Mouse (Mus musculus) hindbrain, embryonic 15.5 days (tissue): ENCODE results near the gene Snapc2. TPM values are rescaled to one million over a fixed set of nuclear protein-coding genes. Genes with fewer than 3 reads are reported as not detected.

Experiments used
- ATAC-seq: fragments of 200-750 bp; cut with Nextera tagmentation; 2 replicates; pipeline ENCODE4 v1.8.0; 2017; ENCODE audit warnings: low read depth, moderate number of reproducible peaks, moderate TSS enrichment; ENCODE audit not compliant: low FRiP score
- H3K27ac ChIP-seq: fragments of 300-500 bp; sonication (generic); replicated peaks from 2 replicates; pipeline ENCODE4 v1.5.1; 2015; ENCODE audit warnings: mild to moderate bottlenecking, inconsistent platforms
- H3K27me3 ChIP-seq: fragments of 300-500 bp; sonication (generic); 2 replicates; pipeline ENCODE4 v1.6.1; 2015; ENCODE audit warnings: control low read depth, inconsistent platforms
- H3K36me3 ChIP-seq: fragments of 300-500 bp; sonication (generic); 2 replicates; pipeline ENCODE4 v1.6.1; 2015; ENCODE audit warnings: control low read depth, inconsistent platforms
- H3K4me1 ChIP-seq: fragments of 300-500 bp; sonication (generic); replicated peaks from 2 replicates; pipeline ENCODE4 v1.6.1; 2015; ENCODE audit warnings: control low read depth, inconsistent platforms
- H3K4me2 ChIP-seq: fragments of 300-500 bp; sonication (generic); 2 replicates; pipeline ENCODE4 v1.6.1; 2015; ENCODE audit warnings: moderate library complexity, mild to moderate bottlenecking, inconsistent platforms
- H3K4me3 ChIP-seq: fragments of 300-500 bp; sonication (generic); 2 replicates; pipeline ENCODE4 v1.5.1; 2015; ENCODE audit warnings: mild to moderate bottlenecking, inconsistent platforms
- H3K9ac ChIP-seq: fragments of 300-500 bp; sonication (generic); 2 replicates; pipeline ENCODE4 v1.6.1; 2015; ENCODE audit warnings: inconsistent platforms
- H3K9me3 ChIP-seq: fragments of 300-500 bp; sonication (generic); 2 replicates; pipeline ENCODE4 v1.6.1; 2016; ENCODE audit warnings: control low read depth, inconsistent platforms
- WGBS: fragments of 180-500 bp; shearing (Covaris S2); methylation state at CpG from one replicate; pipeline ENCODE4 v1.1.7; 2015; 5-methylcytosine and 5-hydroxymethylcytosine counted together
- polyA plus RNA-seq: library from polyadenylated mRNA; unstranded; fragments of >200 nt; fragmentation: Nextera tagmentation; extraction: Ambion mirVana; gene quantifications from 2 replicates; pipeline ENCODE4 v1.2.1, GENCODE M21; 2015

Snapc2 gene
- polyA plus RNA-seq, 1 experiment from 2014 or later, result 75.6 TPM

- ATAC-seq, result peak; percentile 90
- Histone ChIP-seq H3K4me2 (peak within 1 kb of the TSS; percentile 97), H3K4me3 (peak within 1 kb of the TSS; percentile 82), H3K27ac (peak within 1 kb of the TSS; percentile 97), H3K27me3 (no peaks in the 10 kb centered on the region), H3K4me1 (peaks cover 46% of the 10 kb centered on the region), H3K9ac (peak within 1 kb of the TSS; percentile 84), H3K36me3 (peaks cover 3% of the 10 kb centered on the region; the same call in 1 of the 2 replicates), H3K9me3 (no peaks in the 10 kb centered on the region)
- under 1% methylated on average over 44 of the region's 44 CpGs for WGBS
Observed at GRCm38 (mm10) chr8:4216791-4217621, 35.9 kb upstream of the Snapc2 start, which contains the start of gene Prr36. TSS of gene Prr36 (minus strand) at chr8:4217459.

DNA sequence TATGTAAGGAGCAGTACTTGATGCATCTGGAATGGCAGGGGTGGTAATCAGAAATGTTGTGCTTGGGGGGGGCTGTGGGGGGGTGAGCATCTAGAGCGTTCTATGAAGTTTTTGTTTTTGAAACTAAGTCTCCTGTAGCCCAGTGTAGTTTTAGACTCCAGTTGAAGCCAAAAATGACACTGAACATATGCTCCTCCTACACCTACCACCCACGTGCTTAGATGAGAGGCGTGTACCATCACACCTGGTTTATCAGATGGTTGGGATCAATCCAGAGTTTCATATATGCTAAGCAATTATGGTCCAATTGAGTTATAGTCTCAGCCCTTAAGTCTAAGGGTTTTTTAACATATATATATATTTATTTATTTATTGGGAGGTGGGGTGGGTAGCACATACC lies 33.3 kb upstream of the Snapc2 start:
- H3K4me3 ChIP-seq, result no peak overlapping the region
- no peak for ATAC-seq
- no peaks in the 10 kb centered on the region for H3K9me3 ChIP-seq
- no peak overlapping the region for H3K27ac ChIP-seq
- H3K4me2 ChIP-seq, result no peak overlapping the region
- H3K36me3 ChIP-seq, result peaks cover under 1% of the 10 kb centered on the region; the same call in 1 of the 2 replicates
- H3K9ac ChIP-seq, result no peak overlapping the region
- H3K4me1 ChIP-seq, result peaks cover 25% of the 10 kb centered on the region
- 90% methylated on average over 3 of the region's 3 CpGs for WGBS
- no peaks in the 10 kb centered on the region for H3K27me3 ChIP-seq

- no peaks in the 10 kb centered on the region for H3K36me3 ChIP-seq
- no peak overlapping the region for H3K9ac ChIP-seq
- H3K4me2 ChIP-seq, result no peak overlapping the region
- no peak overlapping the region for H3K27ac ChIP-seq
- H3K9me3 ChIP-seq, result no peaks in the 10 kb centered on the region
- H3K4me1 ChIP-seq, result peaks cover 11% of the 10 kb centered on the region
- no peak overlapping the region for H3K4me3 ChIP-seq
- no peak for ATAC-seq
- peaks cover 9% of the 10 kb centered on the region; the same call in 1 of the 2 replicates for H3K27me3 ChIP-seq
Observed at GRCm38 (mm10) chr8:4222059-4222458, 30.8 kb upstream of the Snapc2 start.

DNA sequence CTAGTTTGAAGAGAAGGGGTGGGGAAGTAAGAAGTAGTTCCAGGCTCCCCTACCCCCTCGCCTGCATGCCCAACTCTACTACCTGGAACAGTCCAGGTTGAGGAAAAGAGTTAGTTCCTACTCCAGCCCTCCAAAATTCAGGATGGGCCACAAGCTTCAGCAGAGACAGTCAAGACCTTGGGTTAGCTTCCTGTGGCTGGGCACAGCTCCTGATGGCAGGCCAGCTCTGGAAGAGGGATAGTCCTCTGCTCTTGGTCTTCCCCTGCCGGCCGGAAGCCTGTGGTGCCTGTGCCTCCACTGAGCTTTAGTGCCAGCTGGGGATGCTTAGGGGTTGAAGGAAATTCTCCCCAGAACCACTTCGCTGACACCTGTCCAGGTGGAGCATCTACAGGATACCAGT lies 26.6 kb upstream of the Snapc2 start:
- Histone ChIP-seq H3K36me3 (no peaks in the 10 kb centered on the region), H3K9me3 (no peaks in the 10 kb centered on the region), H3K27me3 (peaks cover 21% of the 10 kb centered on the region; the same call in 1 of the 2 replicates), H3K9ac (no peak overlapping the region), H3K4me1 (peaks cover 6% of the 10 kb centered on the region), H3K4me3 (no peak overlapping the region), H3K27ac (no peak overlapping the region), H3K4me2 (peak overlapping the region; percentile 46)
- 25% methylated on average over 4 of the region's 4 CpGs for WGBS
- 0 out of 2 replicates have a peak, but pooled peaks have one; percentile 11 for ATAC-seq

- Histone ChIP-seq H3K4me3 (no peak within 1 kb of the TSS), H3K4me1 (peaks cover 6% of the 10 kb centered on the region), H3K4me2 (peak within 1 kb of the TSS; percentile 46), H3K27ac (no peak within 1 kb of the TSS), H3K36me3 (no peaks in the 10 kb centered on the region), H3K9ac (no peak within 1 kb of the TSS), H3K9me3 (no peaks in the 10 kb centered on the region), H3K27me3 (peaks cover 21% of the 10 kb centered on the region; the same call in 1 of the 2 replicates)
- peak; percentile 51 for ATAC-seq
- 6% methylated on average over 33 of the region's 33 CpGs for WGBS
Observed at GRCm38 (mm10) chr8:4226739-4227347, 26.0 kb upstream of the Snapc2 start, which contains the start of gene Lrrc8e. TSS of gene Lrrc8e (plus strand) at chr8:4226827.

DNA sequence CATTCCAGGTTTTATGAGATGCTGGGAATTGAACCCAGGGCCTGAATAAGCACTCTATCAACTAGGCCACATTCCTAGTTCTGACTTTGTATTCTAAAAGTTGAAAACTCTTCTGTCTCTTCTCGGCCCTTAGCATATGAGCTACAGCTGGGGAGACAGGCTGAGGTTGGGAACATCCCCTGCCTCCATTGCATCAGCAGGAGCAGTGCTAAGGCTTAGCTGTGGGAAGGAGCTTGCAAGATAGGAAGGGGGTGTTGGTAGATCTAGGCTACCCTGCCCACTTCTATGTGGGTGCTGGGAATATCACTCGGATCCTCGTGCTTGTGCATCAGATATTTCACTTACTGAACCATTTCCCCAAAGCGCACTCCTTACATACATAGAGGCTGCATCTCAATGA lies 25.0 kb upstream of the Snapc2 start:
- Histone ChIP-seq H3K9me3 (no peaks in the 10 kb centered on the region), H3K27ac (no peak overlapping the region), H3K4me2 (no peak overlapping the region), H3K27me3 (peaks cover 21% of the 10 kb centered on the region; the same call in 1 of the 2 replicates), H3K4me1 (peaks cover 6% of the 10 kb centered on the region), H3K36me3 (no peaks in the 10 kb centered on the region), H3K9ac (no peak overlapping the region), H3K4me3 (no peak overlapping the region)
- 94% methylated on average over 4 of the region's 4 CpGs for WGBS
- ATAC-seq, result no peak

DNA sequence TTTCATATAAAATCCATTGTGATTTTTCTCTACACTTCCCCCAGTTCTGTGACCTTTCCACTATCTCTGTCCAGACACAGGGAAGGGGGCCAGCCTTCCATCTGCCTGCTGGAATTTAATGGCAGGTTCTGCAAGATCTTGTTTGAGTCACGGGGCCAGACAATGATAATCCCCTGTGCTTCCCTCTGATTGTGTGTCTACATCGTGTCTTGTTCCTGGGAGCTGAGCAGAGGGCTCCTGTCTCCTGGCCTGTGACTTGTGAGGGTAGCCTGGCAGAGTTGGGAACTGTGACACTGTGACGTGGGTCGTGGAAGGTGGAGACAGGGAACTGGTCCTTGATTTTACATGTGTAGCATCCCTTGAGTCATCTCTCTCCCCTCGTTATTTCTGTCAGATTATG lies 23.1 kb upstream of the Snapc2 start:
- H3K27me3 ChIP-seq, result peaks cover 21% of the 10 kb centered on the region; the same call in 1 of the 2 replicates
- no peak overlapping the region for H3K4me2 ChIP-seq
- peaks cover 6% of the 10 kb centered on the region for H3K4me1 ChIP-seq
- H3K4me3 ChIP-seq, result no peak overlapping the region
- no peak overlapping the region for H3K9ac ChIP-seq
- no peak overlapping the region for H3K27ac ChIP-seq
- ATAC-seq, result no peak
- no peaks in the 10 kb centered on the region for H3K36me3 ChIP-seq
- 75% methylated on average over 5 of the region's 5 CpGs for WGBS
- no peaks in the 10 kb centered on the region for H3K9me3 ChIP-seq

GRCm38 (mm10) chr8:4230612-4231351 lies 22.1 kb upstream of the Snapc2 start:
- peaks cover 6% of the 10 kb centered on the region for H3K4me1 ChIP-seq
- no peak for ATAC-seq
- H3K9ac ChIP-seq, result no peak overlapping the region
- H3K4me2 ChIP-seq, result no peak overlapping the region
- peaks cover 21% of the 10 kb centered on the region; the same call in 1 of the 2 replicates for H3K27me3 ChIP-seq
- no peaks in the 10 kb centered on the region for H3K36me3 ChIP-seq
- no peak overlapping the region for H3K27ac ChIP-seq
- H3K4me3 ChIP-seq, result no peak overlapping the region
- H3K9me3 ChIP-seq, result no peaks in the 10 kb centered on the region
- WGBS, result 66% methylated on average over 10 of the region's 10 CpGs

DNA sequence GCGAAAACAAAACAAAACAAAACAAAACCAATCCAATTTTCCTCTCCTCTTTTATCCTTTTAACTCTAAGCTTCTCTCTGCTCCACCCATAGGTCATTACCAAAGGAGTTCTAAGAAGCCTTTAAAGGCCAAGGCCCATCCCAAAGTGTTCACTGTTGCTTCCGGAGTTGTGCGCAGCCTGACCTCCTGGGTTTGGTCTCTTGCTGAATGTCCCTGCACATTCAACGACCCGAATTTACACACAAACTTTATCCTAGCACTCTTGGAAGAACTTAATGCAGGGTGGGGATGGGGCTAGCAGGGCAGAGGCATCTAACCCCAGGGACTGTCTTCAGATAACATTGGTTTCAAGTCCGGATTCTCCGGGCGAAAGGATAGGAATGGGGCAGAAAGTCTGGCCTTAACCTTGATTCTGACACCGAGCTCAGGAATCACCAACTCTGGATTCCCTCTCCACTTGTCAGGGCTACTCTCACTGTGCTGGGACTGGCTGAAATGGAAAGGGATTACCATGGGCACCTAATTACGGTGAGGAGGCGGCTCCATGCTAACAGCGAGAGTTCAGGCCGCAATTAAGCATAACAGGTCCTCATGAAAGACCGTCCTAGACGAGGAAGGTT lies 15.0 kb upstream of the Snapc2 start:
- H3K9me3 ChIP-seq, result no peaks in the 10 kb centered on the region
- H3K27me3 ChIP-seq, result no peaks in the 10 kb centered on the region
- peak overlapping the region; percentile 94 for H3K27ac ChIP-seq
- peaks cover 12% of the 10 kb centered on the region; the same call in 1 of the 2 replicates for H3K36me3 ChIP-seq
- H3K4me1 ChIP-seq, result peaks cover 37% of the 10 kb centered on the region
- ATAC-seq, result peak; percentile 0; the same call in 1 of the 2 replicates
- H3K9ac ChIP-seq, result peak overlapping the region; percentile 51
- 23% methylated on average over 15 of the region's 15 CpGs for WGBS
- H3K4me2 ChIP-seq, result peak overlapping the region; percentile 69
- H3K4me3 ChIP-seq, result peak overlapping the region; percentile 51

- WGBS, result 0% methylated on average over 69 of the region's 71 CpGs
- H3K27ac ChIP-seq, result peak within 1 kb of the TSS; percentile 94
- H3K4me1 ChIP-seq, result peaks cover 37% of the 10 kb centered on the region
Observed at GRCm38 (mm10) chr8:4238434-4239192, 14.3 kb upstream of the Snapc2 start, which contains the start of the genes Map2k7 and Gm49320. TSS of gene Map2k7 (plus strand) at chr8:4238740. TSS of gene Gm49320 (plus strand) at chr8:4238865.

More at GRCm38 (mm10) chr8:4238434-4239192, 14.3 kb upstream of the Snapc2 start, which contains the start of the genes Map2k7 and Gm49320:
- Histone ChIP-seq H3K9ac (peak within 1 kb of the TSS; percentile 55), H3K27me3 (no peaks in the 10 kb centered on the region), H3K4me2 (peak within 1 kb of the TSS; percentile 69), H3K36me3 (peaks cover 17% of the 10 kb centered on the region), H3K4me3 (peak within 1 kb of the TSS; percentile 51), H3K9me3 (no peaks in the 10 kb centered on the region)
- peak; percentile 96 for ATAC-seq
